Mouse (Mus musculus) MEL (cell line): ENCODE measurements around the gene Zfp821. TPM values are rescaled to one million over a fixed set of nuclear protein-coding genes. Genes with fewer than 3 reads are reported as not detected.

Experiments
- DNase-seq: peaks from one replicate; pipeline ENCODE4 v3.0.0; 2011; ENCODE audit warnings: low read depth, low spot score
- H3K27ac ChIP-seq: 2 replicates; pipeline ENCODE4 v1.5.1; 2012; ENCODE audit warnings: low read depth, mild to moderate bottlenecking, control low read depth, low read length, moderate library complexity; ENCODE audit not compliant: control insufficient read depth
- H3K27me3 ChIP-seq, 2 experiments: fragments of 150-350 bp in 1 of 2; sonication (generic) in 1 of 2; 2 replicates each; pipeline ENCODE4 v1.6.1; 2012; ENCODE audit warnings: low read length in 2 of 2, mild to moderate bottlenecking in 2 of 2, improper control_type of control experiment in 1 of 2, moderate library complexity in 1 of 2; ENCODE audit not compliant: insufficient read depth in 2 of 2, control insufficient read depth in 1 of 2
- H3K36me3 ChIP-seq, 2 experiments: 2 replicates each; pipeline ENCODE4 v1.6.1; 2012 to 2014; ENCODE audit warnings: low read length in 2 of 2, improper control_type of control experiment in 1 of 2, inconsistent platforms in 1 of 2, mild to moderate bottlenecking in 1 of 2; ENCODE audit not compliant: insufficient read depth in 2 of 2, control insufficient read depth in 1 of 2
- H3K4me1 ChIP-seq, 2 experiments: fragments of 150-350 bp in 1 of 2; sonication (generic) in 1 of 2; 2 replicates each; pipeline ENCODE4 v1.6.1; 2012; ENCODE audit warnings: low read length in 2 of 2, improper control_type of control experiment in 1 of 2, mild to moderate bottlenecking in 1 of 2; ENCODE audit not compliant: insufficient read depth in 2 of 2, control insufficient read depth in 1 of 2
- H3K4me3 ChIP-seq, 2 experiments: fragments of 150-350 bp in 1 of 2; sonication (generic) in 1 of 2; 2 replicates each; pipeline ENCODE4 v1.5.1; 2012; ENCODE audit warnings: low read depth in 2 of 2, low read length in 2 of 2, mild to moderate bottlenecking in 2 of 2, moderate library complexity in 2 of 2, control low read depth in 1 of 2, improper control_type of control experiment in 1 of 2; ENCODE audit not compliant: control insufficient read depth in 1 of 2, insufficient read depth in 1 of 2
- H3K79me2 ChIP-seq: 2 replicates; pipeline ENCODE4 v1.6.1; 2012; ENCODE audit warnings: mild to moderate bottlenecking, low read length, moderate library complexity; ENCODE audit not compliant: control insufficient read depth, poor library complexity, insufficient read depth
- H3K9ac ChIP-seq: 2 replicates; pipeline ENCODE4 v1.6.1; 2012; ENCODE audit warnings: low read depth, mild to moderate bottlenecking, control low read depth, low read length, moderate library complexity; ENCODE audit not compliant: control insufficient read depth, poor library complexity, severe bottlenecking
- H3K9me3 ChIP-seq: fragments of 150-350 bp; sonication (generic); replicated peaks from 2 replicates; pipeline ENCODE4 v1.6.1; 2012; ENCODE audit warnings: mild to moderate bottlenecking, low read length, improper control_type of control experiment, moderate library complexity; ENCODE audit not compliant: insufficient read depth
- BHLHE40 ChIP-seq: IDR thresholded peaks from 2 replicates; pipeline ENCODE4 v1.6.1; 2012; ENCODE audit warnings: low read depth, mild to moderate bottlenecking, inconsistent platforms, low read length, improper control_type of control experiment, borderline replicate concordance
- CHD1 ChIP-seq: IDR thresholded peaks from 2 replicates; pipeline ENCODE4 v1.6.1; 2012; ENCODE audit warnings: low read depth, mild to moderate bottlenecking, inconsistent platforms, low read length, improper control_type of control experiment
- CHD2 ChIP-seq: IDR thresholded peaks from 2 replicates; pipeline ENCODE4 v1.6.1; 2011; ENCODE audit warnings: low read length, improper control_type of control experiment
- CTCF ChIP-seq, 3 experiments: IDR thresholded peaks in 2 of 3; conservative IDR thresholded peaks in 1 of 3; 2 replicates each; pipeline ENCODE4 v1.5.1; 2011 to 2012; ENCODE audit warnings: low read length in 3 of 3, low read depth in 2 of 3, mild to moderate bottlenecking in 2 of 3, improper control_type of control experiment in 1 of 3, inconsistent platforms in 1 of 3, mixed read lengths in 1 of 3, moderate library complexity in 1 of 3; ENCODE audit not compliant: control insufficient read depth in 1 of 3, insufficient read depth in 1 of 3, poor library complexity in 1 of 3, severe bottlenecking in 1 of 3
- E2F4 ChIP-seq: IDR thresholded peaks from 2 replicates; pipeline ENCODE4 v1.6.1; 2011; ENCODE audit warnings: low read depth, low read length, improper control_type of control experiment, borderline replicate concordance
- GABPA ChIP-seq: IDR thresholded peaks from 2 replicates; pipeline ENCODE4 v1.6.1; 2012; ENCODE audit warnings: low read depth, mild to moderate bottlenecking, inconsistent platforms, low read length, improper control_type of control experiment, moderate library complexity
- GATA1 ChIP-seq: IDR thresholded peaks from 2 replicates; pipeline ENCODE4 v1.6.1; 2011; ENCODE audit warnings: low read depth, low read length, improper control_type of control experiment
- HCFC1 ChIP-seq: IDR thresholded peaks from 2 replicates; pipeline ENCODE4 v1.6.1; 2012; ENCODE audit warnings: low read depth, mild to moderate bottlenecking, inconsistent platforms, low read length, improper control_type of control experiment, moderate library complexity
- KAT2A ChIP-seq: conservative IDR thresholded peaks from 2 replicates; pipeline ENCODE4 v1.6.1; 2012; ENCODE audit warnings: low read depth, low read length, improper control_type of control experiment, inconsistent platforms
- MAFK ChIP-seq: IDR thresholded peaks from 2 replicates; pipeline ENCODE4 v1.6.1; 2011; ENCODE audit warnings: low read depth, mild to moderate bottlenecking, low read length, improper control_type of control experiment, borderline replicate concordance
- MAX ChIP-seq: IDR thresholded peaks from 2 replicates; pipeline ENCODE4 v1.6.1; 2011; ENCODE audit warnings: low read length, improper control_type of control experiment
- MAZ ChIP-seq: IDR thresholded peaks from 2 replicates; pipeline ENCODE4 v1.6.1; 2012; ENCODE audit warnings: low read depth, mild to moderate bottlenecking, inconsistent platforms, low read length, improper control_type of control experiment
- MYB ChIP-seq: IDR thresholded peaks from 2 replicates; pipeline ENCODE4 v1.6.1; 2011; ENCODE audit warnings: mild to moderate bottlenecking, low read depth, low read length, improper control_type of control experiment
- NELFE ChIP-seq: IDR thresholded peaks from 2 replicates; pipeline ENCODE4 v1.6.1; 2011; ENCODE audit warnings: low read depth, low read length, improper control_type of control experiment
- POLR2A ChIP-seq, 2 experiments: IDR thresholded peaks; 2 replicates each; pipeline ENCODE4 v1.6.1; 2011 to 2012; ENCODE audit warnings: low read length in 2 of 2, mild to moderate bottlenecking in 2 of 2, control low read depth in 1 of 2, improper control_type of control experiment in 1 of 2, low read depth in 1 of 2, moderate library complexity in 1 of 2; ENCODE audit not compliant: control insufficient read depth in 1 of 2, insufficient read depth in 1 of 2, poor library complexity in 1 of 2
- POLR2AphosphoS2 ChIP-seq: IDR thresholded peaks from 2 replicates; pipeline ENCODE4 v1.6.1; 2011; ENCODE audit warnings: low read length, improper control_type of control experiment
- POLR2AphosphoS5 ChIP-seq: IDR thresholded peaks from 2 replicates; pipeline ENCODE4 v1.6.1; 2012; ENCODE audit warnings: low read depth, borderline replicate concordance, mild to moderate bottlenecking, inconsistent platforms, low read length, moderate library complexity, mixed read lengths
- RAD21 ChIP-seq: IDR thresholded peaks from 2 replicates; pipeline ENCODE4 v1.6.1; 2011; ENCODE audit warnings: mild to moderate bottlenecking, low read depth, low read length, improper control_type of control experiment
- SIN3A ChIP-seq: IDR thresholded peaks from 2 replicates; pipeline ENCODE4 v1.6.1; 2012; ENCODE audit warnings: low read length, improper control_type of control experiment, inconsistent platforms
- SMC3 ChIP-seq: IDR thresholded peaks from 2 replicates; pipeline ENCODE4 v1.6.1; 2011; ENCODE audit warnings: low read depth, low read length, improper control_type of control experiment
- TAL1 ChIP-seq: IDR thresholded peaks from 2 replicates; pipeline ENCODE4 v1.6.1; 2012; ENCODE audit warnings: mild to moderate bottlenecking, inconsistent platforms, low read length, moderate library complexity, mixed read lengths
- TCF12 ChIP-seq: IDR thresholded peaks from 2 replicates; pipeline ENCODE4 v1.6.1; 2014; ENCODE audit warnings: low read depth, mild to moderate bottlenecking, inconsistent platforms, low read length, improper control_type of control experiment, moderate library complexity
- UBTF ChIP-seq: IDR thresholded peaks from 2 replicates; pipeline ENCODE4 v1.6.1; 2012; ENCODE audit warnings: low read depth, mild to moderate bottlenecking, inconsistent platforms, low read length, improper control_type of control experiment, moderate library complexity, borderline replicate concordance; ENCODE audit not compliant: insufficient read depth
- USF1 ChIP-seq: IDR thresholded peaks from 2 replicates; pipeline ENCODE4 v1.6.1; 2014; ENCODE audit warnings: low read depth, mild to moderate bottlenecking, inconsistent platforms, low read length, improper control_type of control experiment, moderate library complexity
- ZKSCAN1 ChIP-seq: IDR thresholded peaks from 2 replicates; pipeline ENCODE4 v1.6.1; 2012; ENCODE audit warnings: low read depth, mild to moderate bottlenecking, inconsistent platforms, low read length, improper control_type of control experiment, moderate library complexity
- polyA plus RNA-seq, 2 experiments: library from polyadenylated mRNA; stranded (reverse) in 1 of 2; unstranded in 1 of 2; fragments of >175 nt in 1 of 2; fragments of >200 nt in 1 of 2; gene quantifications; 2 replicates each; pipeline versions ENCODE4 v1.2.1 to v1.2.4; 2012; ENCODE audit warnings: low replicate concordance in 2 of 2, low read depth in 1 of 2; ENCODE audit not compliant: insufficient read length in 2 of 2, insufficient read depth in 1 of 2, missing spikeins in 1 of 2
- total RNA-seq: library from RNA; depleted of rRNA; stranded (reverse); fragments of 300-350 nt; gene quantifications from 2 replicates; pipeline ENCODE4 v1.2.3, GENCODE M21; 2012

The Zfp821 gene
- total and polyA plus RNA-seq, 3 experiments, result 5.2 to 10.1 TPM; not detected in 1

GRCm38 (mm10) chr8:109681535-109681934, 23.8 kb upstream of the Zfp821 start:
- H3K36me3 ChIP-seq, result peaks cover 0 to 28% of the 10 kb centered on the region in 2 experiments; a peak in 2 of 4 replicates
- H3K27me3 ChIP-seq, result no peaks in the 10 kb centered on the region
- no peak overlapping the region for H3K27ac ChIP-seq
- H3K4me1 ChIP-seq, result no peaks in the 10 kb centered on the region
- no peak overlapping the region for H3K9ac ChIP-seq
- no peaks in the 10 kb centered on the region for H3K9me3 ChIP-seq
- H3K79me2 ChIP-seq, result peaks cover 26% of the 10 kb centered on the region
- H3K4me3 ChIP-seq, result no peak overlapping the region
- DNase-seq, result no peak
- TF ChIP-seq GATA1 (no peak), NELFE (no peak), CHD2 (no peak)
- TF ChIP-seq, all 39 proteins: peak for 0

GRCm38 (mm10) chr8:109682120-109682519, 23.2 kb upstream of the Zfp821 start:
- H3K27me3 ChIP-seq, result no peaks in the 10 kb centered on the region
- H3K79me2 ChIP-seq, result peaks cover 30% of the 10 kb centered on the region
- H3K27ac ChIP-seq, result no peak overlapping the region
- TF ChIP-seq CHD2 (no peak), HCFC1 (no peak), SMC3 (no peak), E2F4 (no peak), USF1 (no peak), UBTF (no peak), POLR2AphosphoS5 (no peak), POLR2A (IDR thresholded peaks at IDR 0.05; ENCODE audit: control insufficient read depth in 1 of 2, insufficient read depth in 1 of 2, low read depth in 1 of 2, low read length in 2 of 2, poor library complexity in 1 of 2) (no peak), CHD1 (no peak), BHLHE40 (no peak), TAL1 (no peak), MAFK (no peak)
- no peaks in the 10 kb centered on the region for H3K4me1 ChIP-seq
- no peak overlapping the region for H3K9ac ChIP-seq
- no peak for DNase-seq
- no peak overlapping the region for H3K4me3 ChIP-seq
- H3K9me3 ChIP-seq, result no peaks in the 10 kb centered on the region
- H3K36me3 ChIP-seq, result peaks cover 0 to 25% of the 10 kb centered on the region in 2 experiments; a peak in 2 of 4 replicates

- no peak overlapping the region for H3K9ac ChIP-seq
- no peaks in the 10 kb centered on the region for H3K27me3 ChIP-seq
- peaks cover 0 to 10% of the 10 kb centered on the region in 2 experiments; a peak in 3 of 4 replicates for H3K36me3 ChIP-seq
- peaks cover 68% of the 10 kb centered on the region for H3K79me2 ChIP-seq
- TF ChIP-seq MYB (no peak), KAT2A (no peak), CTCF (IDR thresholded peaks at IDR 0.05 in 2 of 3, conservative IDR thresholded peaks at IDR 0.05 in 1 of 3; ENCODE audit: control insufficient read depth in 1 of 3, insufficient read depth in 1 of 3, low read depth in 2 of 3, low read length in 3 of 3, poor library complexity in 1 of 3, severe bottlenecking in 1 of 3) (no peak), GABPA (no peak), UBTF (no peak), ZKSCAN1 (no peak), POLR2AphosphoS2 (no peak), RAD21 (no peak), BHLHE40 (no peak), MAX (no peak), SIN3A (no peak), TCF12 (no peak), MAZ (no peak)
- TF ChIP-seq, all 39 proteins: peak for 0
- peaks cover 0 to 10% of the 10 kb centered on the region in 2 experiments; a peak in 2 of 4 replicates for H3K4me1 ChIP-seq
- H3K9me3 ChIP-seq, result no peaks in the 10 kb centered on the region
- no peak overlapping the region for H3K4me3 ChIP-seq
- DNase-seq, result no peak
- H3K27ac ChIP-seq, result no peak overlapping the region
Observed at GRCm38 (mm10) chr8:109687248-109687647, 18.1 kb upstream of the Zfp821 start.
